Mouse (Mus musculus) G1E (cell line): ENCODE measurements at regions not wholly inside any gene's neighbourhood (a gene's known extent, or its start where the extent isn't known, plus 50 kb on each side); places are given as distances from the start of the nearest gene placed in this dataset.

Experiments used
- ATAC-seq: 2 replicates; pipeline ENCODE4 v1.8.0; 2016; ENCODE audit warnings: mild to moderate bottlenecking; ENCODE audit not compliant: insufficient number of reproducible peaks, poor library complexity, low FRiP score, severe bottlenecking; ENCODE audit errors: extremely low read depth
- DNase-seq: peaks from one replicate; pipeline ENCODE4 v3.0.0; 2012; ENCODE audit warnings: low spot score
- H3K27me3 ChIP-seq: 2 replicates; pipeline ENCODE4 v1.6.1; 2012; ENCODE audit warnings: mild to moderate bottlenecking, low read length, inconsistent platforms; ENCODE audit not compliant: insufficient read depth
- H3K36me3 ChIP-seq: replicated peaks from 2 replicates; pipeline ENCODE3; 2012; ENCODE audit warnings: mild to moderate bottlenecking, inconsistent platforms
- H3K4me1 ChIP-seq: 2 replicates; pipeline ENCODE4 v1.6.1; 2012; ENCODE audit warnings: low read depth, low read length, inconsistent platforms, mixed read lengths; ENCODE audit not compliant: insufficient read depth
- H3K4me3 ChIP-seq: 2 replicates; pipeline ENCODE4 v1.5.1; 2012; ENCODE audit warnings: low read depth, mild to moderate bottlenecking, inconsistent platforms, low read length, moderate library complexity, mixed read lengths
- H3K9me3 ChIP-seq: replicated peaks from 2 replicates; pipeline ENCODE4 v1.6.1; 2012; ENCODE audit warnings: inconsistent platforms
- CTCF ChIP-seq: IDR thresholded peaks from 2 replicates; pipeline ENCODE4 v1.5.1; 2012; ENCODE audit warnings: low read depth, low read length, inconsistent platforms, mixed read lengths
- GATA1 ChIP-seq: IDR thresholded peaks from 2 replicates; pipeline ENCODE4 v1.6.1; 2012; ENCODE audit warnings: borderline replicate concordance, low read length, inconsistent platforms, mixed read lengths
- GATA2 ChIP-seq: IDR thresholded peaks from 2 replicates; pipeline ENCODE4 v1.6.1; 2012; ENCODE audit warnings: low read depth, low read length, inconsistent platforms, borderline replicate concordance
- POLR2AphosphoS5 ChIP-seq: IDR thresholded peaks from 2 replicates; pipeline ENCODE4 v1.6.1; 2012; ENCODE audit warnings: low read depth, low read length, inconsistent platforms; ENCODE audit not compliant: insufficient replicate concordance
- TAL1 ChIP-seq: conservative IDR thresholded peaks from 2 replicates; pipeline ENCODE4 v1.6.1; 2012; ENCODE audit warnings: low read depth, low read length, inconsistent platforms, mixed read lengths

DNA sequence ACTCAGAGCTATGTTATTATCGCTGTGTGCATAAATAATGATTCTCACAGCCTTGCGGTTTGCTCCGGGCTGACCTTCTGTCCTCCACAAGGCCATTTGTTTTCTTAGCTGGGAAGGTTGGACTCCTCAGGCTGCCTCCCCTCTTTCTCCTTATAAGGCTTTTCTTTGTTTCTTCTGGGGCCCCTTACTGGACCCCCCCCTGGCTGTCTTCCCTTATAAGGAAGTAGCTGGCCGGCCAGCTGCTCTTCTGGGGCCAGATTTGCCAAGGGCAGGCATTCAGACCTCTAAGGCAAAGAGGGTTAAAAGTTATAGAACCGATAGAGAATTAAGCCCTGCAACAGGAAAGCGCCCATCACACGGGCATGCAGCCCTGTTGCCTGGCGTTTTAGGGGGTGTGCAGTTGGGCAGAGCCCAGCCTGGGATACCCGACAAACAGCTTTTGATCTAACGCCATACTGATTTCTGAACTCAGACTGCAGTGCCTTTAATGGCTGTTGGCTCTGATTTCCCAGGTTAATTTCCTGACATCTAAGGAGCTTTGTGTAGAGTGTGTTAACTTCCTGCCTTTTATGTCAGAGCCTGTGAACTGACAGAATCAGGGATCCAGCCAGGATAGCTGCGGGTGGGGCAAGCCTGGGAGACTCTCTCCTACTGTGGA is 66.1 kb upstream of the Serp2 start:
- peaks cover 21% of the 10 kb centered on the region for H3K9me3 ChIP-seq
- TF ChIP-seq GATA2: no peak
- TF ChIP-seq POLR2AphosphoS5: no peak
- TF ChIP-seq TAL1: no peak
- TF ChIP-seq GATA1: no peak
- no peak for TF ChIP-seq CTCF
- ATAC-seq (no peak), DNase-seq (no peak)
- no peak overlapping the region for H3K4me3 ChIP-seq
- no peaks in the 10 kb centered on the region for H3K27me3 ChIP-seq
- no peaks in the 10 kb centered on the region for H3K36me3 ChIP-seq
- H3K4me1 ChIP-seq: no peaks in the 10 kb centered on the region

DNA sequence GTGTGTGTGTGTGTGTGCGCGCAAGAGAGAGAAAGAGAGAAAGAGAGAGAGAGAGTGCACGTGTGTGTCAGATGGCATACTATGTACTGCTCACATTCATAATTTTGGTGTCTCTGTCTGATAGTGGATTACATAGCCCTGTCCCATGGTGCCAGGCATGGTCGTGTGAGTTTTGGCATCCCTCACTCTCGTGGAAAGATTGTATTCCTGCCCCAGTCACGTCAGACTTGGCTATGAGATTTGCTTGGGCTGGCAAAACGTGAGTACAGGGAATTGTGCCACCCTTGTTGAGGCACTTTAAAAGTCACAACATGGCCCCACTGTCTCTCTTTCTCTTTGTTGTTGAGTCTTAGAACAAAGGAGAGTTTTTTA is 62.3 kb upstream of the Serp2 start:
- no peak for DNase-seq
- Histone ChIP-seq H3K36me3 (no peaks in the 10 kb centered on the region), H3K9me3 (peaks cover 22% of the 10 kb centered on the region), H3K4me3 (no peak overlapping the region), H3K27me3 (no peaks in the 10 kb centered on the region), H3K4me1 (no peaks in the 10 kb centered on the region)
- no peak for ATAC-seq
- TF ChIP-seq CTCF: no peak
- TF ChIP-seq POLR2AphosphoS5: no peak
- no peak for TF ChIP-seq GATA2
- TF ChIP-seq GATA1: no peak
- no peak for TF ChIP-seq TAL1

DNA sequence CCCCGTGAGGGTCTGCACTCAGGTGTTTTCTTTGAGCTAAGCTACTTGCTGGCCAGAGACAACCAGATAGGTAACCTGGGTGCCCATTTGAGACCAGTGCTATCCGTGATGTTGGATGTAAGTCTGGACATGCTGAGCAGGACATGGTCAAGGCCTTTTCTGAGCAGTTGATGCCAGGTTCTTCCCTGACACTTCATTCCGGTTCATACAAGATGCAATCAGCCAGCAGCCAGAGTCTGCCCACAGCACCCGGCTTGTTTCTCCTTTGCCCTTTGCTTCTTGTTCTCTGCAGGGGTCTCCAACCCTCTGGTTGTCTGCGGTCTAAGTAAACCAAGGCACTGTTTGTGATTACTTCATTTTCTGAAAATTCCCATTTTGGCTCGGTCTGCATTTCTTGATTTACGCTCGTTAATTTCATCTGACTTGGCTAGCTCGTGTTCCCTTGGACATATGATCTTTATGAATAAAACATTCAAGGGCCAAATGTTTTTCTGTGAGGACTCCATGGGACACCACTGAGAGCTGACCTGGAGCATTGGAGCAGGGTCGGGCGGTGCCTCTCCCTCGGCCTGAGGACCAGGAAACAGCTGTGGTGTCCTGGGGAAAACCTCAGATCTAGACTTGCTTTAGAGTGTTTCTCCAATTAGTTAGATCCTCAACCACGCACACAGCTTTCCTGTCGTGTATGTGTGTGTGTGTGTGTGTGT is 61.8 kb upstream of the Serp2 start:
- no peak for TF ChIP-seq CTCF
- no peak for TF ChIP-seq GATA2
- TF ChIP-seq TAL1: no peak
- TF ChIP-seq GATA1: no peak
- TF ChIP-seq POLR2AphosphoS5: no peak

DNA sequence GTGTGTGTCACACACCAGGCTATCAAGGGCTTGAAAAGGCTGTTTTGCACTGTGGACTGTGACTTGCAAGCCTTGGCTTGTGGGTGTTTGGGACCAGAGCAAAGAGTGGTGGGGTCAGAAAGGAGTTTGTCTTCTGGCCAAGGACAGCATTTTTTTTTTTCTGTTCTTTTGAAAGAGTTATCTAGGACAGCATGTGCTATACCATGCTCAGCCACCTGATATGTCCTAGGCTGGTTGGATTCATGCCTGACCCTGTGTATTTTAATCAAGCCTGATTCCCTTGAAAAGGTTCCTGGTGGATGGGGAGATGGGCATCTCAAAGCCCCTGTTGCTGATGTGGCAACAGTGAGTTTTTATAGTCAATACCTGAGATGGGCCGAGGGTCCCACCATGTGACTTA is 61.2 kb upstream of the Serp2 start:
- Histone ChIP-seq H3K27me3 (no peaks in the 10 kb centered on the region), H3K36me3 (no peaks in the 10 kb centered on the region), H3K9me3 (peaks cover 22% of the 10 kb centered on the region), H3K4me3 (no peak overlapping the region), H3K4me1 (no peaks in the 10 kb centered on the region)
- no peak for DNase-seq
- no peak for ATAC-seq
- TF ChIP-seq TAL1 (no peak), CTCF (no peak), GATA2 (no peak), GATA1 (no peak), POLR2AphosphoS5 (no peak)

More for the DNA sequence above, 61.8 kb upstream of the Serp2 start:
- Histone ChIP-seq H3K36me3 (no peaks in the 10 kb centered on the region), H3K4me3 (no peak overlapping the region), H3K27me3 (no peaks in the 10 kb centered on the region), H3K4me1 (no peaks in the 10 kb centered on the region), H3K9me3 (peaks cover 22% of the 10 kb centered on the region)
- ATAC-seq: no peak
- no peak for DNase-seq

DNA sequence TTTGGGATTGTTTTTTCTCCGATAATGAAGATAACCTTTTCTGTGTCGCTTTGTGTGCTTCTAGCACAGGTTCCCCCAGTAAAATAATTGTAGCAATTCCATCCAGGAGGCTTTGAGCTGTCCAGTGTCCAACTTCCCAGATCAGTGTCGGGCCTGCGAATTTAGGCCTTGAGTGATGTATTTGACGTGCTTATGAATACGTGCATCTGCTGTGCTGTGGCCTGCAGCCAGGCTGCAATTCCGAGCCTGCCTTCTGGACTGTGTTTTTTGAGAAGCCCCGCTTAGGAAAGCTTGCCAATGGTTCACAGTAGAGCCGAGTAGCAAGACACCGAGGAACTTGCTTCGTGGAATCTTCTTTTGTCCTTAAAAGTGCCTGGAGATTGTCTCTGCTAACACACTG is 60.8 kb upstream of the Serp2 start:
- no peak for ATAC-seq
- no peaks in the 10 kb centered on the region for H3K36me3 ChIP-seq
- TF ChIP-seq GATA2: no peak
- TF ChIP-seq TAL1: no peak
- TF ChIP-seq POLR2AphosphoS5: no peak
- TF ChIP-seq GATA1: no peak
- TF ChIP-seq CTCF: no peak
- H3K4me1 ChIP-seq: no peaks in the 10 kb centered on the region
- no peak for DNase-seq
- no peak overlapping the region for H3K4me3 ChIP-seq
- no peaks in the 10 kb centered on the region for H3K27me3 ChIP-seq
- peaks cover 22% of the 10 kb centered on the region for H3K9me3 ChIP-seq

DNA sequence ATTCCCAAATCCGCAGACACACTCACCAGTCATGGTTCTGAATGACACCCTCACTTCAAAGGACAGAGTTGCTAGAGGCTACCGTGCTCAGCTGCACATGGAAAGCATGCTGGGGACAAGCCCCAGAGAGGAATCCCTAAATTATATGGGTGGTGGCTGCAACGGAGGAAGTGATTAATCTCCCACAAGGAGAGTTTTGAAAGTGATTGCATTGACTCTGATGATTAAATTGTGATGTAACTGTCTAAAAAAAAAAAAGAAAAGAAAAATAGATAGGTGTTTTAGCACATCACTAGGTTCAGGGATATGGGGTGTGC is 59.6 kb upstream of the Serp2 start:
- no peak for DNase-seq
- Histone ChIP-seq H3K36me3 (no peaks in the 10 kb centered on the region), H3K9me3 (peaks cover 22% of the 10 kb centered on the region), H3K27me3 (no peaks in the 10 kb centered on the region), H3K4me3 (no peak overlapping the region), H3K4me1 (no peaks in the 10 kb centered on the region)
- TF ChIP-seq GATA2: no peak
- TF ChIP-seq TAL1: no peak
- TF ChIP-seq POLR2AphosphoS5: no peak
- no peak for TF ChIP-seq GATA1
- no peak for TF ChIP-seq CTCF
- ATAC-seq: no peak
